In the genomic region with DNA sequence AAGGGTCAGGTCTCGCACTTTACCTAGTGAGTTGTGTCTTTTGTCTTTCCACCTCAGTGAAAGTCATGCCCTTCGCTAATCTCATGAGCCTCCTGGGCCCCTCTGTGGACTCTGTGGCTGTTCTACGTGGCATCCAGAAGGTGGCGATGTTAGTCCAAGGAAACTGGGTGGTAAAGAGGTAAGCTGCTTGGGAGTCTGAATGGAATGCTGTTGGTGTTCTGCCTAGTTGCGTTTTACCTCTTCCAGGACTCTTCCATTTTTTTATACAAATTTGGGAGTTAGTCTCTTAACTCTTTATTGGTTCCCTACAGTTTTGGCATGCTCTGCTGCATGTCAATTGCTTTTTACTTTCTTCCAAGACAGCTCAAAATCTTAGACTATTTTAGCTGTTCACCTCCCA, we compare ENCODE assay signal across 7 mouse cellular contexts. TPM values are rescaled to one million over a fixed set of nuclear protein-coding genes. Genes with fewer than 3 reads are reported as not detected.
DNase-seq lines count a peak whose midpoint lies in the region; ATAC-seq and TF ChIP-seq lines count a peak whose summit lies in the region.

No protein-coding gene starts in this region.

- peak; percentile 78 for TF ChIP-seq CTCF in liver, adult 2 months (IDR thresholded peaks at IDR 0.05; ENCODE audit: low read depth, low read length)

- H3K27ac ChIP-seq in intestine, embryonic 14.5 days (ENCODE audit: low read depth): no peak overlapping the region
- H3K27ac ChIP-seq in liver, adult 2 months (replicated peaks; ENCODE audit: insufficient read depth, low read depth, low read length): no peak overlapping the region

- no peak overlapping the region for H3K9ac ChIP-seq in intestine, embryonic 14.5 days (ENCODE audit: low read length)
- H3K9ac ChIP-seq in liver, adult 2 months (ENCODE audit: low read depth, low read length): no peak overlapping the region

- no peaks in the 10 kb centered on the region for H3K9me3 ChIP-seq in intestine, embryonic 14.5 days (ENCODE audit: control insufficient read depth, low read length)

- H3K79me2 ChIP-seq in liver, adult 2 months (ENCODE audit: control insufficient read depth, insufficient read depth, low read length): no peaks in the 10 kb centered on the region

- TF ChIP-seq POLR2A in liver, adult 2 months (IDR thresholded peaks at IDR 0.05; ENCODE audit: extremely low read depth, insufficient read depth, low read length): no peak

- WGBS in intestine, embryonic 14.5 days: 29% methylated on average over 5 of the region's 5 CpGs
- WGBS in liver, adult 2 months: 52% methylated on average over 5 of the region's 5 CpGs

- peak; percentile 51 for DNase-seq in ovary, postnatal 14 days (ENCODE audit: low spot score)
- no peak for DNase-seq in ovary, adult 18-20 months (ENCODE audit: low spot score)
- peak; percentile 39 for DNase-seq in WW6 (ENCODE audit: low read depth, low spot score)
- DNase-seq in embryo, embryonic 11 days: peak; percentile 71
- peak; percentile 68 for DNase-seq in intestine, embryonic 14.5 days (ENCODE audit: low spot score)
- peak; percentile 39 for DNase-seq in liver, adult 2 months (ENCODE audit: extremely low read depth, low read depth, low spot score)
- DNase-seq in retina, adult 2 months (ENCODE audit: low read depth, low spot score): peak; percentile 76

- H3K4me1 ChIP-seq in intestine, embryonic 14.5 days (replicated peaks; ENCODE audit: control insufficient read depth, insufficient read depth, low read length): no peaks in the 10 kb centered on the region
- H3K4me1 ChIP-seq in liver, adult 2 months (ENCODE audit: control insufficient read depth, insufficient read depth, low read length): no peaks in the 10 kb centered on the region

- no peaks in the 10 kb centered on the region for H3K27me3 ChIP-seq in intestine, embryonic 14.5 days (replicated peaks; ENCODE audit: control insufficient read depth, insufficient read depth, low read length)
- H3K27me3 ChIP-seq in liver, adult 2 months (ENCODE audit: control insufficient read depth, insufficient read depth, low read length): no peaks in the 10 kb centered on the region

- H3K36me3 ChIP-seq in intestine, embryonic 14.5 days (ENCODE audit: control insufficient read depth, insufficient read depth, low read length): peaks cover 97% of the 10 kb centered on the region
- H3K36me3 ChIP-seq in liver, adult 2 months (ENCODE audit: control insufficient read depth, insufficient read depth, low read length): peaks cover 42% of the 10 kb centered on the region

- no peak overlapping the region for H3K4me3 ChIP-seq in intestine, embryonic 14.5 days (ENCODE audit: low read depth, low read length)
- H3K4me3 ChIP-seq in liver, adult 2 months (ENCODE audit: insufficient read depth, low read depth, low read length): no peak overlapping the region

- H3K4me2 ChIP-seq in intestine, embryonic 14.5 days (ENCODE audit: low read length): no peak overlapping the region

- no peak for ATAC-seq in intestine, embryonic 14.5 days (replicated peaks; ENCODE audit: low FRiP score, low TSS enrichment, low read depth)

RNA-seq across cellular contexts. Expression of a gene that starts 17.2 kb away (rescaled TPM):
- 27.7 and 30.5 TPM in 2 replicates for polyA plus RNA-seq in intestine, embryonic 14.5 days (2014; fragmentation: Nextera tagmentation; extraction: Ambion mirVana)
- 4.7 and 6.7 TPM in 2 replicates for total RNA-seq in liver, adult 2 months (2014; rRNA removed)
- polyA plus RNA-seq in liver, adult 2 months (2012; rRNA removed): 6.6 and 8.7 TPM in 2 replicates

RNA-seq across cellular contexts. Expression of a gene that starts 47.4 kb away (rescaled TPM):
- 12.4 and 13.7 TPM in 2 replicates for polyA plus RNA-seq in intestine, embryonic 14.5 days (2014; fragmentation: Nextera tagmentation; extraction: Ambion mirVana)
- 0.74 and 0.87 TPM in 2 replicates for total RNA-seq in liver, adult 2 months (2014; rRNA removed)
- polyA plus RNA-seq in liver, adult 2 months (2012; rRNA removed): 0.45 and 0.49 TPM in 2 replicates

RNA-seq across cellular contexts. Expression of a gene that starts 47.6 kb away (rescaled TPM):
- 0.65 and 0.76 TPM in 2 replicates for polyA plus RNA-seq in intestine, embryonic 14.5 days (2014; fragmentation: Nextera tagmentation; extraction: Ambion mirVana)
- not detected in 2 replicates for total RNA-seq in liver, adult 2 months (2014; rRNA removed)
- polyA plus RNA-seq in liver, adult 2 months (2012; rRNA removed): not detected in 2 replicates
